In the genomic region with DNA sequence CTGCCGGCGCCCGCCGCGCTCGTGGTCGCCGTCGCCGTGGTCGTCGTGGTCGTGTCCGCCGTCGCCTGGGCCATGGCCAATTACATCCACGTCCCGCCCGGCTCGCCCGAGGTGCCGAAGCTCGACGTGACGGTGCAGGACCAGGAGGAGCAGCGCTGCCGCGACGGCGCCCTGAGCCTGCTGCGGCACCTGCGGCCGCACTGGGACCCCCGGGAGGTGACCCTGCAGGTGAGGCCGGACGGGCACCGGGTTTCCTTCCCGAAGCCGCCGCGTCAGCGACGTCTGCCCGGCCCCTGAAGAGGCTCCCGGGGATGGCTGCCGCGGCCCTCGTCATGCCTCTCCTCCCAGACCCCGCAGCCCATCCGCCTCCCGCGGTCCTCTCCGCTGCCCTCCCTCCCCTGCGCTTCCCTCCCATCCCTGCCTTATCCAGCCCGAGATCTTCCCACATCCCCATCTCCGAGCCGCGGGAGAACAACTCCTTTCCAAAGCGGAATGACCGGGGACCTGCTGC, we compare ENCODE assay signal across 8 mouse cellular contexts. TPM values are rescaled to one million over a fixed set of nuclear protein-coding genes. Genes with fewer than 3 reads are reported as not detected.
A peak's percentile ranks its signal among the peaks of the same experiment; 100 is the strongest.
DNase-seq lines count a peak whose midpoint lies in the region; ATAC-seq lines count a peak whose summit lies in the region.

No protein-coding gene starts in this region.

- under 1% methylated on average over 56 of the region's 60 CpGs for WGBS in limb, embryonic 11.5 days
- WGBS in midbrain, embryonic 15.5 days: under 1% methylated on average over 59 of the region's 60 CpGs

- peak; percentile 45 for ATAC-seq in limb, embryonic 11.5 days (ENCODE audit: insufficient number of reproducible peaks, low FRiP score, low TSS enrichment, low read depth)
- peak; percentile 57; the same call in 1 of the 2 replicates for ATAC-seq in midbrain, embryonic 15.5 days (replicated peaks)

- no peaks in the 10 kb centered on the region for H3K9me3 ChIP-seq in limb, embryonic 11.5 days (ENCODE audit: control insufficient read depth, low read length)
- H3K9me3 ChIP-seq in midbrain, embryonic 15.5 days: no peaks in the 10 kb centered on the region

- H3K4me1 ChIP-seq in limb, embryonic 11.5 days (ENCODE audit: control insufficient read depth, insufficient read depth, low read length): peaks cover 11% of the 10 kb centered on the region; the same call in 1 of the 2 replicates
- H3K4me1 ChIP-seq in midbrain, embryonic 15.5 days: peaks cover 33% of the 10 kb centered on the region

- peak overlapping the region; percentile 75 for H3K4me3 ChIP-seq in limb, embryonic 11.5 days (ENCODE audit: low read depth, low read length)
- H3K4me3 ChIP-seq in midbrain, embryonic 15.5 days: peak overlapping the region; percentile 81

- peak overlapping the region; percentile 83 for H3K9ac ChIP-seq in limb, embryonic 11.5 days (ENCODE audit: low read length)
- H3K9ac ChIP-seq in midbrain, embryonic 15.5 days: peak overlapping the region; percentile 93

- peak overlapping the region; percentile 76 for H3K4me2 ChIP-seq in limb, embryonic 11.5 days (ENCODE audit: low read depth, severe bottlenecking)
- H3K4me2 ChIP-seq in midbrain, embryonic 15.5 days: peak overlapping the region; percentile 65

- peak overlapping the region; percentile 81 for H3K27ac ChIP-seq in limb, embryonic 11.5 days (replicated peaks; ENCODE audit: low read depth, low read length)
- peak overlapping the region; percentile 90 for H3K27ac ChIP-seq in midbrain, embryonic 15.5 days

- no peaks in the 10 kb centered on the region for H3K36me3 ChIP-seq in limb, embryonic 11.5 days (ENCODE audit: control insufficient read depth, insufficient read depth, low read length)
- no peaks in the 10 kb centered on the region for H3K36me3 ChIP-seq in midbrain, embryonic 15.5 days (replicated peaks)

- no peaks in the 10 kb centered on the region for H3K27me3 ChIP-seq in limb, embryonic 11.5 days (ENCODE audit: control insufficient read depth, insufficient read depth, low read length)
- no peaks in the 10 kb centered on the region for H3K27me3 ChIP-seq in midbrain, embryonic 15.5 days (replicated peaks)

- DNase-seq in adrenal gland, postnatal 10 days: peak; percentile 70
- no peak for DNase-seq in adrenal gland, adult 18-20 months (ENCODE audit: low spot score in 2 of 2)
- DNase-seq in right cerebral cortex, adult 2 months (ENCODE audit: low spot score in 2 of 2): peak; percentile 40 to 43
- DNase-seq in right cerebral cortex, postnatal 36 days (ENCODE audit: low spot score in 2 of 2): no peak
- DNase-seq in frontal cortex, postnatal 36 days (ENCODE audit: low spot score in 2 of 2): peak; percentile 33 to 36
- peak; percentile 67 for DNase-seq in limb, embryonic 11.5 days (ENCODE audit: low spot score)
- no peak for DNase-seq in thymus, postnatal 10 days (ENCODE audit: low spot score in 2 of 2)

RNA-seq across cellular contexts. Expression of gene Etnk1, which starts 0.4 kb away (rescaled TPM):
- 10 to 100 TPM; 79.6 to 81.5 TPM for total RNA-seq in adrenal gland, postnatal 10 days (2021)
- total RNA-seq in adrenal gland, adult 18-20 months (2021): 100 to 1,000 TPM in 1 of 2 experiments, 10 to 100 TPM in 1; 94.7 to 137 TPM
- 21.8 and 24.5 TPM in 2 replicates for polyA plus RNA-seq in limb, embryonic 11.5 days (2014; fragmentation: Nextera tagmentation; extraction: Ambion mirVana)
- polyA plus RNA-seq in midbrain, embryonic 15.5 days (2015; fragmentation: Nextera tagmentation; extraction: Ambion mirVana): 45.0 and 50.3 TPM in 2 replicates

Comparison
In these comparisons a context has a peak if more than half of its experiments do, and no peak if none do; other contexts are left out.
1. DNase-seq: peak in adrenal gland, postnatal 10 days (single experiment), right cerebral cortex, adult 2 months (2 of 2), frontal cortex, postnatal 36 days (2 of 2) and limb, embryonic 11.5 days (single experiment); none in adrenal gland, adult 18-20 months (0 of 2), right cerebral cortex, postnatal 36 days (0 of 2) and thymus, postnatal 10 days (0 of 2).